Mouse (Mus musculus) G1E (cell line): ENCODE measurements around the gene Spag7. TPM values are rescaled to one million over a fixed set of nuclear protein-coding genes. Genes with fewer than 3 reads are reported as not detected.

Source experiments
- ATAC-seq: 2 replicates; pipeline ENCODE4 v1.8.0; 2016; ENCODE audit warnings: mild to moderate bottlenecking; ENCODE audit not compliant: insufficient number of reproducible peaks, poor library complexity, low FRiP score, severe bottlenecking; ENCODE audit errors: extremely low read depth
- DNase-seq: peaks from one replicate; pipeline ENCODE4 v3.0.0; 2012; ENCODE audit warnings: low spot score
- H3K27me3 ChIP-seq: 2 replicates; pipeline ENCODE4 v1.6.1; 2012; ENCODE audit warnings: mild to moderate bottlenecking, low read length, inconsistent platforms; ENCODE audit not compliant: insufficient read depth
- H3K36me3 ChIP-seq: replicated peaks from 2 replicates; pipeline ENCODE3; 2012; ENCODE audit warnings: mild to moderate bottlenecking, inconsistent platforms
- H3K4me1 ChIP-seq: 2 replicates; pipeline ENCODE4 v1.6.1; 2012; ENCODE audit warnings: low read depth, low read length, inconsistent platforms, mixed read lengths; ENCODE audit not compliant: insufficient read depth
- H3K4me3 ChIP-seq: 2 replicates; pipeline ENCODE4 v1.5.1; 2012; ENCODE audit warnings: low read depth, mild to moderate bottlenecking, inconsistent platforms, low read length, moderate library complexity, mixed read lengths
- H3K9me3 ChIP-seq: replicated peaks from 2 replicates; pipeline ENCODE4 v1.6.1; 2012; ENCODE audit warnings: inconsistent platforms
- CTCF ChIP-seq: IDR thresholded peaks from 2 replicates; pipeline ENCODE4 v1.5.1; 2012; ENCODE audit warnings: low read depth, low read length, inconsistent platforms, mixed read lengths
- GATA1 ChIP-seq: IDR thresholded peaks from 2 replicates; pipeline ENCODE4 v1.6.1; 2012; ENCODE audit warnings: borderline replicate concordance, low read length, inconsistent platforms, mixed read lengths
- GATA2 ChIP-seq: IDR thresholded peaks from 2 replicates; pipeline ENCODE4 v1.6.1; 2012; ENCODE audit warnings: low read depth, low read length, inconsistent platforms, borderline replicate concordance
- POLR2AphosphoS5 ChIP-seq: IDR thresholded peaks from 2 replicates; pipeline ENCODE4 v1.6.1; 2012; ENCODE audit warnings: low read depth, low read length, inconsistent platforms; ENCODE audit not compliant: insufficient replicate concordance
- TAL1 ChIP-seq: conservative IDR thresholded peaks from 2 replicates; pipeline ENCODE4 v1.6.1; 2012; ENCODE audit warnings: low read depth, low read length, inconsistent platforms, mixed read lengths
- polyA plus RNA-seq: library from polyadenylated mRNA; stranded (reverse); fragments of >175 nt; gene quantifications from 2 replicates; pipeline ENCODE4 v1.2.3, GENCODE M21; 2012
- total RNA-seq, 2 experiments: library from RNA; stranded (forward) in 1 of 2; stranded (reverse) in 1 of 2; fragments of 200-1000 nt in 1 of 2; fragments of >200 nt in 1 of 2; fragmentation: Nextera tagmentation in 1 of 2; gene quantifications; 2 replicates each; pipeline ENCODE4 v1.2.3; 2014 to 2017

The Spag7 gene
- total RNA-seq (2014; fragmentation: Nextera tagmentation) = 64.2 and 66.9 TPM in 2 replicates
- total RNA-seq (2017) = 64.6 and 81.5 TPM in 2 replicates
- 152 and 196 TPM in 2 replicates for polyA plus RNA-seq

DNA sequence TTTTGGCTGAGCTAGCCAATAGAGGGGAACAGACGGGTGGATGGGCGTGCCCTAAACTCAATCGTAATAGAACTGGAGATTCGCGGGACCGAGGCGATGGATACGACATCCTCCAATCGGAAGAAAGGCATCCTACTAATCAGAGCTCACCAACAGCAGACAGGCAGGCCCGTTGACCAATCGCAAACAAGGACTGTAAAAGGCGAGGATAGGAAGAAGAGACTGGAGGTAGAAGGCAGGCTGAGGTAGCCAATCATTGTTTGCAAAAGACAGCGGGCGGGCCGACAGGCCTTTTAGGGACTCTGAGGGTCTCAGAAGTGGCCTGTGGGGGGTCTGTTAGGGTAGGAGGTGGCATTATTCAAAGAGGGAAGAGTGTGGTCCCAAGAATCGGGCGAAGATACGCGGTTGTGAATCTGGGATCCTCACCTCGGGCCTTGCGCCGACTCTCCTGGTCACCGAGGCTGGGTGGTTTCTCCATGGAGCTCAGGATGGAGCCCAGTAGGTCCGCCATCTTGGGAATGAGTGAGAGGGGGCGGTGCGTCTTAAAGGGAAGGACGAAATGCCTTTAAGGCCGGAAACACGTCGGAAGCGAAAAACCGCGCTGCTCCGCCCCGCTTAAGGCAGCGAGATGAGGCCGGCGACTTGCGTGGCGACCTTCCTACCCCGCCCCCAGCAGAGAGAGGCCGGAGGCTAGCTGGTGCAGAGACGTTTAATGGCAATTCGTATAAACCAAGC, at the start of gene Spag7:
Spag7 (minus strand) TSS at position 646 of the 735 bp plus-strand sequence.
- no peak for TF ChIP-seq GATA1
- Histone ChIP-seq H3K27me3 (no peaks in the 10 kb centered on the region), H3K4me1 (peaks cover 48% of the 10 kb centered on the region), H3K4me3 (peak within 1 kb of the TSS; percentile 77), H3K9me3 (no peaks in the 10 kb centered on the region), H3K36me3 (peaks cover 72% of the 10 kb centered on the region)
- ATAC-seq = peak; percentile 87
- DNase-seq = peak; percentile 98

DNA sequence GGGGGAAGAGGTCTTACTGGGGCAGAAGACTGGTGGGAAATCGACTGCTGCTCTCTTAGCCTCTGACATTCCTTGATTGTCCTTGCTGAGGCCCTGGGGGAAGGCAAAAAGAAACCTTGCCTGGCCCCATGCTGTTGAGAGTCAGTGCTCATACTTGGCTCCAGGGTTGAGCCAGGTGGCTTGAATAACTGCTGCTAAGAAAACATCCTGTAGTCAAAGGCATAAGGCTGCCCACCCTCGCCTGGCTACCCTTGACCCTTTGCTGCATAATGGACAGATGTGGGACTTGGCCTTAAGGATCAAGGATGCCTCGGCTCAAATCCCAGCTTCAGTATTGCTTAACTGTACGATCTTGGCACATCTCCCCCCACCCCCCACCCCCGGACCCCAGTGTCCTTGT, 49.3 kb upstream of the Spag7 start:
- H3K4me1 ChIP-seq = peaks cover 11% of the 10 kb centered on the region
- TF ChIP-seq POLR2AphosphoS5 (no peak), TAL1 (no peak), GATA2 (no peak), CTCF (no peak), GATA1 (no peak)
- no peak for ATAC-seq
- H3K9me3 ChIP-seq = no peaks in the 10 kb centered on the region
- no peaks in the 10 kb centered on the region for H3K27me3 ChIP-seq
- peaks cover 80% of the 10 kb centered on the region for H3K36me3 ChIP-seq
- no peak overlapping the region for H3K4me3 ChIP-seq
- DNase-seq = no peak

DNA sequence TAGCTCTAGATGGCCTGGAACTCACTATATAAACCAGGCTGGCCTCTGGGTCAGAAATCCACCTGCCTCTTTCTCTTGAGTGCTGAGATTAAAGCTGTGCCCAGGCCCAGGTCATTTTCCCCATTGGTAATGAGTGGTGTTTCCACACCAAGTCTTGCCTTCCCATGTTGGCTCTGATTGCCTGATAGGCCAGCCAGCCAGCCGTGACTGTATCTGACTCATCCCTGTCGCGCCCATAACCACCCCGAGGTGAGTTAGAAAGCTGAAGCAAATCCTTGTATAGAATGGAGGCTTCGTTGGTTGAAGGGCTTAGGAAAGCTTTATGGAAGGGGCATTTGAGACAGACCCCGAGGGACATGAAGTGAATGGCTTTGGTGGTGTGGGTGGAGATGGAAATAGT, 46.6 kb upstream of the Spag7 start:
- ATAC-seq (no peak), DNase-seq (no peak)
- Histone ChIP-seq H3K27me3 (no peaks in the 10 kb centered on the region), H3K4me1 (peaks cover 11% of the 10 kb centered on the region), H3K4me3 (no peak overlapping the region), H3K36me3 (peaks cover 77% of the 10 kb centered on the region), H3K9me3 (no peaks in the 10 kb centered on the region)
- TF ChIP-seq GATA1 (no peak), GATA2 (no peak), POLR2AphosphoS5 (no peak), CTCF (no peak), TAL1 (no peak)

DNA sequence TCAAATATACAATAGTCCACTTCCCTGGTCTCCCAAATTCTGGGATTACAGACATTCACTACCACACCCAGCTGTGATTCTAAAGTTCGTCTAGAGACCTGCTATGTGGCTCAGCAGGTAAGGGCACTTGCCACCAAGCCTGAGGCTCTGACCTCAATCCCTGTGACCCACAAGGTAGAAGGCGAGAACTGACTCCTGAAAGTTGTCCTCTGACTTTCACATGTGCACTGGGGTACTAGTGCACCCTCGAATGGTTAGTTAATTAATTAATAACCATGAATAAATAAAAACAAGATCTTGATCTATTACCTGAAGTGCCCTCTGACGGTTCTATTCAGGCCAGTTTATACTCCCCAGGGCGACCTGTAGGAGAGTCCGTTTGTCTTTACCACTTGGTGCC, 44.0 kb upstream of the Spag7 start:
- Histone ChIP-seq H3K36me3 (peaks cover 78% of the 10 kb centered on the region), H3K4me1 (0 out of 2 replicates have a peak, but pooled peaks cover 4% of the 10 kb centered on the region), H3K27me3 (no peaks in the 10 kb centered on the region), H3K4me3 (no peak overlapping the region), H3K9me3 (no peaks in the 10 kb centered on the region)
- ATAC-seq (no peak), DNase-seq (no peak)
- TF ChIP-seq GATA1 (no peak), POLR2AphosphoS5 (no peak), GATA2 (no peak), TAL1 (no peak), CTCF (no peak)

DNA sequence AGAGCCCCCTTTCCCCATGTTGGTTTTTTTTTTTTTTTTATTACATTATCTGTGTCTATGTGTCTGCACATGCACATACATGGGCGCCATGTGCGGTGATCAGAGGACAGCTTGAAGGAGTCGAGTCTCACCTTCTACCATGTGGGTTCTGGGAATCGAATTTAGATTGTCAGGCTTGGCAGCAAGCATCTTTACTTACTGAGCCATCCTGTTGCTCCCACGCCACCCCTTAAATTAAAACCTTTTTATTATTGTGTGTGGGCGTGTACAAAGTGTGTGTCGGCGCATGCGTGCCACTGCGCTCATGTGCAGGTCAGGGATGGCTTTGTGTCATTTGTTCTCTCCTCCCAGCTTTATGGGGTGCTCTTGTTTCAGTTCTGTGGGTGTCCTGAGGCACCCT, 41.8 kb upstream of the Spag7 start:
- no peak for DNase-seq
- Histone ChIP-seq H3K27me3 (no peaks in the 10 kb centered on the region), H3K36me3 (peaks cover 76% of the 10 kb centered on the region), H3K4me3 (no peak overlapping the region), H3K4me1 (0 out of 2 replicates have a peak, but pooled peaks cover 4% of the 10 kb centered on the region), H3K9me3 (no peaks in the 10 kb centered on the region)
- ATAC-seq = no peak
- no peak for TF ChIP-seq POLR2AphosphoS5
- no peak for TF ChIP-seq TAL1
- TF ChIP-seq GATA2 = no peak
- TF ChIP-seq CTCF = no peak
- no peak for TF ChIP-seq GATA1

DNA sequence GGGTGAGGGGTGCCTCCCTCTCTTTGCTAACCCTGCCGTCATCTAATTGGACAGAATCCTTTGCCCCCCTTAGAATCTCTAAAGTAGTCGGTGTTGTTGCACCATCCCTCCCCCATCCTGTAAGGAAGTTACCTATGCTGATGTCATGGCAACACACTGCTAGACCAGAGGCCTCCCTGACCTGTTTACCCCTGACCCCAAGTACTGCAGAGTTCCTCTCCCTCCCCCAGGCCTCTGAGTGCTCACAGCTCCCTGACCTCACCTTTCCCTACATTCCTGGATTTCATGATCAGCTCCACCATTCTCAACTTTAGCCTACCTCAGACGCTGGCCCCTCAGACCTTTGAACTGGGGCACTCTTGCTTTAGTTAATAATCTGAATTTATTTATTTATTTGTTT, 36.9 kb upstream of the Spag7 start:
- TF ChIP-seq GATA1 (no peak), CTCF (no peak), TAL1 (no peak), GATA2 (no peak), POLR2AphosphoS5 (no peak)
- H3K36me3 ChIP-seq = peaks cover 87% of the 10 kb centered on the region
- no peaks in the 10 kb centered on the region for H3K27me3 ChIP-seq

More for the DNA sequence above, 36.9 kb upstream of the Spag7 start:
- no peak for DNase-seq
- H3K4me3 ChIP-seq = no peak overlapping the region
- H3K4me1 ChIP-seq = peaks cover 12% of the 10 kb centered on the region
- ATAC-seq = no peak
- no peaks in the 10 kb centered on the region for H3K9me3 ChIP-seq
